Mouse (Mus musculus): Measurements from ENCODE around the gene Kti12.
A peak's percentile ranks its signal among the peaks of the same experiment; 100 is the strongest.

Gene Kti12

GRCm38 (mm10) chr4:108869730-108870374 is 22.3 kb downstream of the Kti12 start:
- peak; percentile 77 for DNase-seq

GRCm38 (mm10) chr4:108873746-108874145 is 26.2 kb downstream of the Kti12 start:
- no peak for DNase-seq

- no peak for DNase-seq
Measured at GRCm38 (mm10) chr4:108877901-108878300, 30.3 kb downstream of the Kti12 start.

GRCm38 (mm10) chr4:108878963-108879822 is 31.6 kb downstream of the Kti12 start, which contains the start of gene Rab3b:
Gene Rab3b, plus strand, starts transcription at chr4:108879063.
- peak; percentile 9 for DNase-seq

GRCm38 (mm10) chr4:108883815-108884214 is 36.2 kb downstream of the Kti12 start:
- no peak for DNase-seq

- no peak for DNase-seq
Measured at GRCm38 (mm10) chr4:108887456-108887855, 39.9 kb downstream of the Kti12 start.

- no peak for DNase-seq
Measured at GRCm38 (mm10) chr4:108890876-108891275, 43.3 kb downstream of the Kti12 start.
